Mouse (Mus musculus): ENCODE data around the gene 2310057N15Rik.
"Not testable (repeated sequence)": the region's sequence is repeated elsewhere in the genome, so short reads cannot be mapped to it uniquely, and the experiment has no call there.

DNA sequence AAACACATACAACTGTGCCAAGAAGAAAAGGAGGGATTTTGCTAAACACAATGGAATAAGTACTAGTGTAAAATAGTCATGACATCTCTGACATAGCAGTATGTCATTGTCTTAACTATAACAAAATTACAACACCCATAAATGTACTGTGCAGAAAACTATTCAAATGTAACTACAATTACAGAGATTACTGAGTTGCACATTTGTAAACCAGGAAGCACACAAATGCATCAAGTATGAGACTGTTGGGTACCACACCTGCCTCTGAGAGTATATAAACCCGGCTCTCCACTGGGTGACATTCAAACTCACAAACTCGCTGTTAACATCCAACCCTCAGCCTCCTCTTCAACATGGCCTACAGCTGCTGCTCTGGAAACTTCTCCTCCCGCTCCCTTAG, 15.5 kb downstream of the 2310057N15Rik start, which contains the start of gene 2310034C09Rik:
- not testable (repeated sequence) for TF ChIP-seq CTCF (IDR thresholded peaks at IDR 0.05; ENCODE audit: insufficient read depth, low read length); POLR2A (IDR thresholded peaks at IDR 0.05; ENCODE audit: borderline replicate concordance, extremely low read depth, low read depth, low read length)

Measured in lung, adult 2 months (tissue).